Mouse (Mus musculus): ENCODE measurements at regions not wholly inside any gene's neighbourhood (a gene's known extent, or its start where the extent isn't known, plus 50 kb on each side); places are given as distances from the start of the nearest gene placed in this dataset.

- WGBS = 71% methylated on average over 4 of the region's 4 CpGs
- no peak overlapping the region for H3K27ac ChIP-seq (ENCODE audit: low read length)
- no peaks in the 10 kb centered on the region for H3K4me1 ChIP-seq (ENCODE audit: control insufficient read depth, insufficient read depth, low read length)
- no peaks in the 10 kb centered on the region for H3K9me3 ChIP-seq (ENCODE audit: control insufficient read depth, low read length)
- no peak overlapping the region for H3K9ac ChIP-seq (ENCODE audit: low read depth, low read length)
- no peaks in the 10 kb centered on the region for H3K36me3 ChIP-seq (ENCODE audit: control insufficient read depth, insufficient read depth, low read length)
- no peak for ATAC-seq
- H3K4me2 ChIP-seq (ENCODE audit: low read depth, low read length) = no peak overlapping the region
- H3K4me3 ChIP-seq (ENCODE audit: low read length) = no peak overlapping the region
- no peaks in the 10 kb centered on the region for H3K27me3 ChIP-seq (replicated peaks; ENCODE audit: control insufficient read depth, insufficient read depth, low read length)
Measured at GRCm38 (mm10) chr9:32064007-32064550, 51.9 kb upstream of the Arhgap32 start.
